Mouse (Mus musculus) G1E (cell line): ENCODE results near the gene Drap1.

Experiments used
- CTCF ChIP-seq: IDR thresholded peaks from 2 replicates; pipeline ENCODE4 v1.5.1; 2012; ENCODE audit warnings: low read depth, low read length, inconsistent platforms, mixed read lengths
- GATA1 ChIP-seq: IDR thresholded peaks from 2 replicates; pipeline ENCODE4 v1.6.1; 2012; ENCODE audit warnings: borderline replicate concordance, low read length, inconsistent platforms, mixed read lengths
- GATA2 ChIP-seq: IDR thresholded peaks from 2 replicates; pipeline ENCODE4 v1.6.1; 2012; ENCODE audit warnings: low read depth, low read length, inconsistent platforms, borderline replicate concordance
- POLR2AphosphoS5 ChIP-seq: IDR thresholded peaks from 2 replicates; pipeline ENCODE4 v1.6.1; 2012; ENCODE audit warnings: low read depth, low read length, inconsistent platforms; ENCODE audit not compliant: insufficient replicate concordance

GRCm38 (mm10) chr19:5445747-5446146, 21.0 kb upstream of the Drap1 start:
- TF ChIP-seq CTCF (no peak), GATA1 (no peak), POLR2AphosphoS5 (no peak), GATA2 (no peak)
